Mouse (Mus musculus): Measurements from ENCODE around the gene Lemd1.

The Lemd1 gene

DNA sequence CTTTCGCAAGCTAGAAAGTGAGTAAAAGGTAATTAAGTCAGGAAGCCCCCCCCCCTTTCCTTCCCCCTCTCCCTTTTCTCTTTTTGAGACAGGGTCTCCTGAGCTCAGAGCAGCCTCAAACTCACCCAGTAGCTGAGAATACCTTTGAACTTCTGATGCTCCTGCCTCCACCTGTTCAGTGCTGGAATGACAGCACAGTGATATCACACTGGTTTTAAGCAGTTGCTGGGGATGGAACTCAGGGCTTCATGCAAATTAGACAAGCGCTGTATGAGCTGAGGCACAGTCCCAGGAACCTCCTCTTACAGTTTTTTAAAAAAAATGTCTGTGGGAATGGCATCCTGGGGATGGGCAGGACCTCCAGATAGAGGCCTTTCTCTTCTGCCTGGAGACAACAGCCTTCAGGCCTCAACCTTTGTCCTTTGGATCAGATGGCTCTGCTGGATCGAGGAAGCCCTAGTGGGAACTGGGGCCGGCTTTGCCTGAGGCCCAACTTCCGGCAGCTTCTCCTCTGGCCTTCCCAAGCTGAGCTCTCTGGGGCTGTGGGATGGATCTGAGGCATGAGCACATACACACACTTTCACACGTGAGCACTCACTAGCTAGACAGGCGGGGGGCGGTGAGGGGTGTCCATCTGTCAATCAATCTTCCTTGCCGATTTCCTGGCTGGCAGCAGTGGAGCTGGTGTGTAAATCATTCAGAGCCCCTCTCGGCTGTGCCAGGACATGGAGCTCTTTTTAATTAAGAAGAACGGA lies 99.9 kb downstream of the Lemd1 start:
- DNase-seq (ENCODE audit: low read depth): no peak

DNA sequence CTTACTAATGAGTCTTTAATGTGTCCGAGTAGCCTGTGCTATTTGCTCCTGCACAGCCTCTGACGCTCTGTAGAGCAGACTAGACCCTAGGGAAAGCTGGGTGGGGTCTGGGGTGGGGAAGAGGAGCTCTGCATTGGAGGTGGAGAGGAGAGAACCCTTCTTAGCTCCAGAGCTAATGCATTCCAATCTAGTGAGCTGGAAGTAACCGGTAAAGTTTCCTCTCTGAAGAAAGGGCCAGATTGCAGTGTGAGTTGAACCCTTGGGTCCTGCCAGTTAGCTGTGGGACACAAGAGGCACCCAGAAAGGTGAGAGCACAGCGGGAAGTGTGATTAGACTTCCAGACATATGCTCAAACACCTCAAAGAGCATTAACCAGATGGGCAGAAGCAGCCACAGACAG lies 100.5 kb downstream of the Lemd1 start:
- DNase-seq (ENCODE audit: low read depth): no peak

- DNase-seq (ENCODE audit: low read depth): peak; percentile 63
Measured at GRCm38 (mm10) chr1:132292318-132293129, 101.3 kb downstream of the Lemd1 start.

GRCm38 (mm10) chr1:132295506-132295905 lies 104.3 kb downstream of the Lemd1 start:
- no peak for DNase-seq (ENCODE audit: low read depth)

DNA sequence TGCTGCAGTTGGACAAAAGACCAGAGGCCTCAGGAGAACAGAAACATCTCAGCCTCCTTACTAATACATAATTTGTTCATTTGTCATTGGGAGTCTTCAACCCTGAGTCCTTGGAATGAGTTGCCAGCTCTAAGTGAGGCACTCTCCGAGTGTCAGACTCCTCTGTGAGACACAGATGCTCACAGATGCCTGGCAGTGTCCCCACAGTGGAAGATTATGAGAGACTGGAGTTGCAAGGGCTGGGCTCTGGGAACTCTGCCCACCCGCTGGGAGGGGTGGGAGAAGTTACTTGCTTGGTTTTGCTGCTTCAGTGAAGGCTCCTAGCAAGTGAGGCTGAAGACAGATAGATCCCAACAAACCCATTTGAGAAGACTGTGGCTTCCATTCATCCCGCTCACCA lies 104.8 kb downstream of the Lemd1 start:
- DNase-seq (ENCODE audit: low read depth): no peak

DNA sequence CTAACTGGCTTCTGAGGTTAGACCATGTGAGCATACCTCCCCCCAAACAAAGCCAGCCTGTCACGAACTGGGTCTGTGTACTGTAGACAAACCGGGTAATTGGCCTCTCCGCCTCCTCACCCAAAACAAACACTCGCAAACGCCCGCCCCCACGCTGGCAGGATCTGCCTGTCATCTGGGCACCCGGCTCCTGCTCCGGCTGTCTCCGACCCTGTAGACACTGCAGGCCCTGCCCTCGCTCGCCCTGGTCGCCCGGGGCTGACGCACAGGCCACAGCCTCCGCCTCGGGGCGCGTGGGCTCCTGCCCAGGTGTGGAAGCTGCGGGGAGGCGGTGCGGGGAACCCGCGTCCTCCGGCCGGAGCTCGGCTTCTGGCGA lies 107.2 kb downstream of the Lemd1 start, which contains the start of gene Klhdc8a:
Gene Klhdc8a (plus strand): TSS at position 202 of the 376 bp plus-strand sequence.
- DNase-seq (ENCODE audit: low read depth): no peak

DNA sequence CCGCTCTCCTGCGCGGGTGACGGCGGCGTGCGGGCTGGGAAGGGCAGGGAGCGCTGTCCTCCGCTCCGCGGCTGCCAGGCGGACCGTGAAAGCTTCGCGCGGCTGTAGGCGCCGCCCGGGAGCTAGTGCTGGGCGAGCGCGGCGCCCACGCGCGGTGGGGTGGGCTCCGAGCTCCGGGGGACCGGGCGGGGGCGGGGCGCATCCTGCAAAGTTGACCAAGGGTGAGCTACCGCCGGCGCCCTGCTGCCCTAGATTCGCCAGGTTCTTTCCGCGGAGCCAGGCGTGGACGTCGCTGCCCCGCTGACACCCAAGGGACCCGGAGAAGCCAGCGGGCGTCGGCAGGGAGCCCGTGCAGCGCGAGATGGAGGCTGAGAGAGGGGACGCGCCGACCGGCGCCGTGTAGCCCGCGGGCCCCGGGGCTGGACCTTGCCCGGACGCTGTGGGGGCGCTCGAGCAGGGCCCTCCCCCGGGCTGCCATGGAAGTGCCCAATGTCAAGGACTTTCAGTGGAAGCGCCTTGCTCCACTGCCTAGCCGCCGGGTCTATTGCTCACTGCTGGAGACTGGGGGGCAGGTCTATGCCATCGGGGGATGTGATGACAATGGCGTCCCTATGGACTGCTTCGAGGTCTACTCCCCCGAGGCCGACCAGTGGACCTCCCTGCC lies 107.7 kb downstream of the Lemd1 start:
- DNase-seq (ENCODE audit: low read depth): no peak

GRCm38 (mm10) chr1:132299744-132300143 lies 108.5 kb downstream of the Lemd1 start:
- no peak for DNase-seq (ENCODE audit: low read depth)

- no peak for DNase-seq (ENCODE audit: low read depth)
Measured at GRCm38 (mm10) chr1:132301242-132301641, 110.0 kb downstream of the Lemd1 start.

GRCm38 (mm10) chr1:132302341-132302866 lies 111.2 kb downstream of the Lemd1 start:
- DNase-seq (ENCODE audit: low read depth): no peak

DNA sequence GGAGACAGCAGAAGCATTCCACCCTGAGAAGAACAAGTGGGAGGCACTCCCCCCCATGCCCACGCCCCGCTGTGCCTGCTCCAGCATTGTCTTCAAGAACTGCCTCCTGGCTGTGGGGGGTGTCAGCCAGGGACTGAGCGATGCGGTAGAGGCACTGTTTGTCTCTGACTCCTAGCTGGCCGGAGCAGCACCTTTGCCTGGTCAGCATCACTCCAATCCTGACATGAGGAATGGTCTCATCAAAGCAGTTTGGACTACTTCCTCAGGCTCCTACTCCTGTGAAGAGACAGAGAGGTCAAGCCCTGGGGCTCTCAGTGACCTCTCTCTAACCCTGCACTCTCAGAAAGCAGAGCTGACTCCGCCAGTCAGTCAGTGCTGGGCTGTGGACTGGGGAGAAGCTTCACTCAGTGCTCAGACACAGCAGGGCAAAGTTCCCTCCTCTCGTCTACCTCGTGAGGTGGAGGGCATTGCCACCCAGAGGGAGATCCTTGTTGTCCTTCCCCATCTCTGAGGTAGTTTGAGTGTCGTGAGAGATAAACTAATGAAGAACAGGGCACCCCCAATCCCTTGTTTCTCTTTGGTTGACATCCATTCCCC lies 113.5 kb downstream of the Lemd1 start:
- DNase-seq (ENCODE audit: low read depth): no peak

GRCm38 (mm10) chr1:132306160-132306559 lies 114.9 kb downstream of the Lemd1 start:
- no peak for DNase-seq (ENCODE audit: low read depth)

DNA sequence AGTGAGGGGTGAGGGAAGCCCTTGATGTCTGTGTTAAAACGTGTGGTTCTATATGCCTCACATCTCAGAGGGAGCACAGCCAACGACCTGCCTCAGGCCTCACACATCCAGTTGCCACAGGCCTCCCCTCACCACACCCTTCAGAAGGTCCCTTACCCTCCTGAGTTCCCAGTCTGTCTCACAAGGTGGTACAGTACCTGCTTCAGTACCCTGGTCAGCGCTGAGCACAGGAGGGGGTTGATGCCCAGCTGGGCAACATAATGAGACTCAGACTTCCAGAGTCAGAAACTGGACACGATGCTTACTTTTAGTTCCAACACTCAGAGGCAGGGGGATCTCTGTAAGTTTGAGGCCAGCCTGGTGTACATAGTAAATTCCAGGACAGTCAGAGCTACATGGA lies 115.6 kb downstream of the Lemd1 start:
- no peak for DNase-seq (ENCODE audit: low read depth)

DNA sequence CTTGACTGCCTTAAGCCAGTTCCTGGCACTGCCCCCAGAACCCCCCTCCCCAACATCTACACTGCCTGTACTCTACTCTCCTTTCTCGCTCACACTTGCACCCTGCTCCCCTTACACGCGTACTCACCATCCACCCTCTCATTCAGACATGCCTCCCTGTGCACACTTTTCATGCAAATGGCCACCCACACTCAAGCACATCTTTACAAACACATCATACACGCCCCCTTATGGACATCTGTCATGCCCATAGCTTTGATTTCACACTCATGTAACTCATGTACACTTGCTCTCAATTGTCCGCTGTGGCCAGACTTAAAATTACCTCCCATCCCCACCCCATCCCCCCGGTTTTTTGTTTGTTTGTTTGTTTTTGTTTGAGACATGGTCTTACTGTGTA lies 116.7 kb downstream of the Lemd1 start:
- DNase-seq (ENCODE audit: low read depth): no peak

DNA sequence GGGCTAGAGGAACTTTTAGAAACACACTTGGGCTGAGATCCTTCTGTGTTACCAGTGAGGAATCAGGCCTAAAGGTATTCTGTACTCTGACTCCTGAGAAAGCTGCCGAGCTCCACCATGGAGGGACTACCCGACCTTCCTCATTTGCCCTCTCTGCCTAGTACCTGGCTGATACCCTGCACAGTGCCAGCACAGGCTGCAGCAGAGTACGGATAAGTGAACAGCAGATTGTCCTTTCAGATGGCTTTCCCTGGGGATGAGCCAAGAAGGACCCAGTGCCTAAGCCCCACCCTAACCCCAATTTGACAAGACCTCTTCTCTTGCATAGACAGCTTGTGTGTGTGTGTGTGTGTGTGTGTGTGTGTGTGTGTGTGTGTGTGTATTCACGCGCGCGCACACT lies 117.4 kb downstream of the Lemd1 start:
- no peak for DNase-seq (ENCODE audit: low read depth)
